Mouse (Mus musculus): ENCODE results near the gene Pacs2. TPM values are rescaled to one million over a fixed set of nuclear protein-coding genes. Genes with fewer than 3 reads are reported as not detected.
A peak's percentile ranks its signal among the peaks of the same experiment; 100 is the strongest.

The Pacs2 gene
- total and polyA plus RNA-seq, 3 experiments = 29.8 to 69.7 (median 62.5) TPM

DNA sequence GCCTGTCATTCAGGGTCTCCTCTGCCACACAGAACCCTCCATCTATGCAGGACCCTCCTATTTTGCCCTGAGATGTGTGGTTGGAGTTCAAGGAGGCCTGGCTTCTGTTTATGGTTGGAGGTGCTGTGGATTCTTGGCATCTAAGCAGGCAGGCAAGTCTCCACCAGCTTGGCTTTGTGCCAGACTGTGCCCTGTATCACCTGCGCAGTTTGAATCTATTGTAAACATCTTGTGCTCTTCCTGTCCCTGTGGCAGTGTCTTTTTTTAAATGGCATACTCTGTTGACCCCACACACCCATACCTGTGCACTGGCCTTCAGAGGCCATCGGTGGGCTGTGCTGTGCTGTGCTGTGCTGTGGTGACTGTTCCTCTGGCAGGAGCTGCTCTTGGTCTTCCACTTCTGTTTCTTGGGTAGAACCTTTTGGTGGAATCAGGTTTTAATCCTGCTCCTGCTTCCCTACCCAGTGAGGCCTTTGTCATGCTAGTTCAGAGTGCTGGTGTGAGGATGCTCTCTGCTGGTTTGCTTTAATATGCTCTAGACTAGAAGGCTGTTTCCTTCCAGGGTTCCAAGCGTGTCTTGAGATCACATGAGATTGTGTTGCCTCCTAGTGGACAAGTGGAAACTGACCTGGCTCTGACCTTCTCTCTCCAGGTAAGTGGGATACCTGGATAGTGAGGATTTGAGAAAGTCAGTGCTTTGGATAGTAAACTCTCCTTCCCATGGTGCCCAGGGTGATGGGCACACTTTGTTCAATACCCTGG, 30.8 kb downstream of the Pacs2 start (continued):
- no peak for TF ChIP-seq E2F4 (IDR thresholded peaks at IDR 0.05; ENCODE audit: borderline replicate concordance, low read depth, low read length)
- no peak for TF ChIP-seq MAZ (IDR thresholded peaks at IDR 0.05; ENCODE audit: low read depth, low read length)
- peak; percentile 61 for TF ChIP-seq RAD21 (IDR thresholded peaks at IDR 0.05; ENCODE audit: low read depth, low read length)

DNA sequence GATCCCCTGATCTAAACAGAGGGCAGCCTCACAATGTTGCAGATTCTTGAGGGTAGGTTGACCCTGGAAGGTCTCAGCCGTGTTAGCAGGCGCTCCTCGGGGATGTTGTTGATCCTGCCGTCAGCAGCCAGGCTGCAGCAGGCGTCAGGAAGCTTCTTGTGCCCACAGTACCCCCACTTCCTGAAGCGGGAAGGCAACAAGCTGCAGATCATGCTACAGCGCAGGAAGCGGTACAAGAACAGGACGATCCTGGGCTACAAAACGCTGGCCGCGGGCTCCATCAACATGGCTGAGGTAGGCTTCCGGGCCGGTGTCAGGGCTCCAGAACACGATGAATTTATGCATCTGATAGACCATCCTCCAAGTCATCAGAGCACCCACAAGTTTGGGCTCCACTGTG, 32.6 kb downstream of the Pacs2 start:
- H3K4me1 ChIP-seq (ENCODE audit: control insufficient read depth in 1 of 2, insufficient read depth in 2 of 2, low read length in 2 of 2) = peaks cover 20 to 26% of the 10 kb centered on the region in 2 experiments
- peaks cover 0 to 20% of the 10 kb centered on the region in 2 experiments; a peak in 3 of 4 replicates for H3K36me3 ChIP-seq (ENCODE audit: control insufficient read depth in 1 of 2, insufficient read depth in 2 of 2, low read length in 2 of 2)
- H3K79me2 ChIP-seq (ENCODE audit: control insufficient read depth, insufficient read depth, low read length, poor library complexity) = no peaks in the 10 kb centered on the region
- no peaks in the 10 kb centered on the region for H3K27me3 ChIP-seq (ENCODE audit: control insufficient read depth in 1 of 2, insufficient read depth in 2 of 2, low read length in 2 of 2)
- no peaks in the 10 kb centered on the region for H3K9me3 ChIP-seq (replicated peaks; ENCODE audit: insufficient read depth, low read length)
- H3K9ac ChIP-seq (ENCODE audit: control insufficient read depth, low read depth, low read length, poor library complexity, severe bottlenecking) = no peak overlapping the region
- H3K4me3 ChIP-seq (ENCODE audit: control insufficient read depth in 1 of 2, insufficient read depth in 1 of 2, low read depth in 2 of 2, low read length in 2 of 2) = no peak overlapping the region
- no peak overlapping the region for H3K27ac ChIP-seq (ENCODE audit: control insufficient read depth, low read depth, low read length)
- TF ChIP-seq ZC3H11A (IDR thresholded peaks at IDR 0.05; ENCODE audit: low read depth, low read length) = no peak
- no peak for DNase-seq (ENCODE audit: low read depth, low spot score)

DNA sequence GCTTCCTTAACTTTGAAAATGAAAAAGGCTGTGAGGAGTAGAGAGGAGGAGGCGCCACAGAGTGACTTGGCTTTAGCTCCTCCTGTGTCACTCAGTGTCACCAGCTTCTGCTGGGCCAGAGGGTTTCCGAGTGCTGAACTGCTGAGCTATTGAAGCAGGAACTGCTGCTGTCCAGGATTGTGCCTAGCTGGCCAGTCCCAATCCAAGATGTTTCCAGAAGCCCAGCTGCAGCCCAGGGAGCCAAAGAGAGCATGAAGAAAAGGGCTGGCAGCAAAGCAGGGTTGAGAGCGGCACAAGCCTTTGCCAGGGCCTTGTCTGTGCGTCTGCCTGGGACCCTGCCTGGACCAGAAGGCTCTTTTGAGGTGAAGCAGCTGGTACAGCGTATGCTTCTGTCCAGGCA, 33.8 kb downstream of the Pacs2 start:
- Histone ChIP-seq H3K27me3 (ENCODE audit: control insufficient read depth in 1 of 2, insufficient read depth in 2 of 2, low read length in 2 of 2) (no peaks in the 10 kb centered on the region), H3K4me3 (ENCODE audit: control insufficient read depth in 1 of 2, insufficient read depth in 1 of 2, low read depth in 2 of 2, low read length in 2 of 2) (no peak overlapping the region), H3K4me1 (ENCODE audit: control insufficient read depth in 1 of 2, insufficient read depth in 2 of 2, low read length in 2 of 2) (peaks cover 12 to 20% of the 10 kb centered on the region in 2 experiments), H3K79me2 (ENCODE audit: control insufficient read depth, insufficient read depth, low read length, poor library complexity) (no peaks in the 10 kb centered on the region), H3K9me3 (replicated peaks; ENCODE audit: insufficient read depth, low read length) (no peaks in the 10 kb centered on the region), H3K9ac (ENCODE audit: control insufficient read depth, low read depth, low read length, poor library complexity, severe bottlenecking) (no peak overlapping the region), H3K36me3 (ENCODE audit: control insufficient read depth in 1 of 2, insufficient read depth in 2 of 2, low read length in 2 of 2) (peaks cover 0 to 9% of the 10 kb centered on the region in 2 experiments), H3K27ac (ENCODE audit: control insufficient read depth, low read depth, low read length) (no peak overlapping the region)
- TF ChIP-seq UBTF (IDR thresholded peaks at IDR 0.05; ENCODE audit: borderline replicate concordance, insufficient read depth, low read depth, low read length) = no peak
- no peak for TF ChIP-seq TCF12 (IDR thresholded peaks at IDR 0.05; ENCODE audit: low read depth, low read length)
- TF ChIP-seq KAT2A (conservative IDR thresholded peaks at IDR 0.05; ENCODE audit: low read depth, low read length) = no peak
- TF ChIP-seq MYB (IDR thresholded peaks at IDR 0.05; ENCODE audit: low read depth, low read length) = no peak
- no peak for TF ChIP-seq USF1 (IDR thresholded peaks at IDR 0.05; ENCODE audit: low read depth, low read length)
- no peak for TF ChIP-seq MAX (IDR thresholded peaks at IDR 0.05; ENCODE audit: low read length)
- TF ChIP-seq POLR2AphosphoS5 (IDR thresholded peaks at IDR 0.05; ENCODE audit: borderline replicate concordance, low read depth, low read length) = no peak
- TF ChIP-seq NELFE (IDR thresholded peaks at IDR 0.05; ENCODE audit: low read depth, low read length) = no peak
- DNase-seq (ENCODE audit: low read depth, low spot score) = no peak

Measured in MEL (cell line).